Mouse (Mus musculus): ENCODE results near the gene Oas3. TPM values are rescaled to one million over a fixed set of nuclear protein-coding genes. Genes with fewer than 3 reads are reported as not detected.
"Not testable (repeated sequence)": the region's sequence is repeated elsewhere in the genome, so short reads cannot be mapped to it uniquely, and the experiment has no call there.

The Oas3 gene
- 0.02 and 0.10 TPM in 2 replicates for polyA plus RNA-seq (2016; fragmentation: Nextera tagmentation; extraction: Ambion mirVana)

- Histone ChIP-seq H3K27ac (replicated peaks) (no peak within 1 kb of the TSS; the same call in 1 of the 2 replicates), H3K4me1 (no peaks in the 10 kb centered on the region)
- 85% methylated on average over 9 of the region's 9 CpGs for WGBS
Measured at GRCm38 (mm10) chr5:120777478-120777877, at the start of gene Oas3. TSS of gene Oas3 (minus strand) at chr5:120777661.

DNA sequence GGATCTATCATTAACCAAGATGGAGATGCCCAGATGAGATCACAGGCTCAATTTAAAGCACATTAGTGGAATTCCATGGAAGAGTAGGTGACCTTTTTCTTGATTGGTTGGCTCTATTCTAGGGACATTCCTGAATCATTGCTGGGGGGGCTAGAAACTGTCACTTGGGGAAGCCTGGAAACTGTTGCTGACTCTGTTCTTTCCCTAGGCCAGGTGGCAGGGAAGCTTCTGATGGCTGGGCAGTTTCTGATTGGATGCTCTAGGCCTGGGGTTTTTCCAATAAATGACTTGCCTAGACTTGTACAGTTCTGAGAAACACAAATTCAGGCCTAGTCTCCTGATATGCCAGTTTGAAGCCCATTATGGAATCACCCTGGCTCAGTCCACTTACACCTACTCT lies 41.5 kb upstream of the Oas3 start:
- Histone ChIP-seq H3K9me3 (replicated peaks) (peaks cover 15% of the 10 kb centered on the region), H3K27ac (replicated peaks) (no peak overlapping the region), H3K4me3 (no peak overlapping the region)

More at GRCm38 (mm10) chr5:120777478-120777877, at the start of gene Oas3:
- no peak within 1 kb of the TSS for H3K4me3 ChIP-seq
- H3K9me3 ChIP-seq (replicated peaks) = no peaks in the 10 kb centered on the region
- DNase-seq (ENCODE audit: low spot score) = no peak
- H3K27me3 ChIP-seq (ENCODE audit: low read depth, poor library complexity, severe bottlenecking) = no peaks in the 10 kb centered on the region
- no peaks in the 10 kb centered on the region for H3K36me3 ChIP-seq

GRCm38 (mm10) chr5:120815949-120816348 lies 38.5 kb upstream of the Oas3 start:
- no peak overlapping the region for H3K27ac ChIP-seq (replicated peaks)
- H3K36me3 ChIP-seq = no peaks in the 10 kb centered on the region
- peaks cover 15% of the 10 kb centered on the region for H3K9me3 ChIP-seq (replicated peaks)
- peaks cover 13% of the 10 kb centered on the region for H3K4me1 ChIP-seq
- DNase-seq (ENCODE audit: low spot score) = no peak
- 60% methylated on average over 3 of the region's 3 CpGs for WGBS
- no peak overlapping the region for H3K4me3 ChIP-seq
- no peaks in the 10 kb centered on the region; the same call in 1 of the 2 replicates for H3K27me3 ChIP-seq (ENCODE audit: low read depth, poor library complexity, severe bottlenecking)

More for the DNA sequence above, 41.5 kb upstream of the Oas3 start:
- Histone ChIP-seq H3K27me3 (ENCODE audit: low read depth, poor library complexity, severe bottlenecking) (no peaks in the 10 kb centered on the region), H3K4me1 (no peaks in the 10 kb centered on the region), H3K36me3 (no peaks in the 10 kb centered on the region)
- DNase-seq (ENCODE audit: low spot score) = no peak

- H3K4me1 ChIP-seq = peaks cover 13% of the 10 kb centered on the region
- peak overlapping the region; percentile 47; the same call in 1 of the 2 replicates for H3K4me3 ChIP-seq
- no peaks in the 10 kb centered on the region; the same call in 1 of the 2 replicates for H3K27me3 ChIP-seq (ENCODE audit: low read depth, poor library complexity, severe bottlenecking)
- H3K9me3 ChIP-seq (replicated peaks) = no peaks in the 10 kb centered on the region
- no peaks in the 10 kb centered on the region for H3K36me3 ChIP-seq
- no peak for DNase-seq (ENCODE audit: low spot score)
- H3K27ac ChIP-seq (replicated peaks) = no peak overlapping the region
- WGBS = 88% methylated on average over 6 of the region's 6 CpGs
Measured at GRCm38 (mm10) chr5:120813023-120813422, 35.6 kb upstream of the Oas3 start.

DNA sequence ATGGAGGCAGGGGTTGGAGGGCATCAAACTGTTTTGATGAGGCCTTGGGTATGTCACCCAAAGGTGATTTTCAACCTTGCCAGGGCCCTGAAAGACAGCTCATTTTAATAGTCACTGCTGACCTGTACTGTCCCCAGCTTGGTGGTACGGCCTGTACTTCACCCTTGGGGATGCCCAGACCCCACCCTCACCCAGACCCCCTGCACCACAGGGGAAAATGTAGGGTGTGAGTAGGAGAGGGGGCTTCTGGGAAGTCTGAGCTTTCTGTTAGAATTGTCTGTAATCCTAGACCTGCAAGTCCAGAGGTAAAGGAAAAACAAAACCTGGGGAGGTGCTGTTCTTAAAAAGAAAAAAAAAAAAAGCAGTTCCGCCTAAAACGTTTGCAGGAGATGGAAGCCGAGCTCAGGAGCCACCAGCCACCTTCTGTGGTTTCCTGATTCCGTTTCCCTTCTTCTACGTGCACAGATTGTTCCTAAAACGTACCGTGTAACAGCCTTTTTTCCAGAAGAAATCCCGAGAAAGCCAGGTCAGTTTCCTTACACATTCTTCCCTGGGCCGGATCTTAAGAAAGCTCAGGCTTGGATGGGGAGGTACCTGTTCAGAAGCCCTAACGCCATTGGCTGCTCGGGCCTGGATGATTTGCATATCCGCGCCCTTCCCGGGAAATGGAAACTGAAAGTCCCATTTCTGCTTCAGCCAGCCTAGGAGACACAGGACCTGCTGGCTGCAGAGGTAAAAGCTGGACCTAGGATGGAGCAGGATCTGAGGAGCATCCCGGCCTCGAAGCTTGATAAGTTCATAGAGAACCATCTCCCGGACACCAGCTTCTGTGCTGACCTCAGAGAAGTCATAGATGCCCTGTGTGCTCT lies 34.7 kb upstream of the Oas3 start, which contains the start of gene Oas1c:
TSS of gene Oas1c (minus strand) at position 564 of the 869 bp plus-strand sequence.
- peak within 1 kb of the TSS; percentile 57 for H3K27ac ChIP-seq (replicated peaks)
- no peaks in the 10 kb centered on the region; the same call in 1 of the 2 replicates for H3K27me3 ChIP-seq (ENCODE audit: low read depth, poor library complexity, severe bottlenecking)
- 8% methylated on average over 18 of the region's 18 CpGs for WGBS
- H3K9me3 ChIP-seq (replicated peaks) = no peaks in the 10 kb centered on the region
- no peaks in the 10 kb centered on the region for H3K36me3 ChIP-seq
- DNase-seq (ENCODE audit: low spot score) = peak; percentile 73
- peaks cover 13% of the 10 kb centered on the region for H3K4me1 ChIP-seq
- peak within 1 kb of the TSS; percentile 47 for H3K4me3 ChIP-seq

GRCm38 (mm10) chr5:120809171-120809570 lies 31.7 kb upstream of the Oas3 start:
- DNase-seq (ENCODE audit: low spot score) = no peak
- H3K9me3 ChIP-seq (replicated peaks) = no peaks in the 10 kb centered on the region
- H3K36me3 ChIP-seq = no peaks in the 10 kb centered on the region
- peaks cover 13% of the 10 kb centered on the region for H3K4me1 ChIP-seq
- no peak overlapping the region for H3K4me3 ChIP-seq
- no peak overlapping the region for H3K27ac ChIP-seq (replicated peaks)
- 39% methylated on average over 6 of the region's 6 CpGs for WGBS
- no peaks in the 10 kb centered on the region; the same call in 1 of the 2 replicates for H3K27me3 ChIP-seq (ENCODE audit: low read depth, poor library complexity, severe bottlenecking)

DNA sequence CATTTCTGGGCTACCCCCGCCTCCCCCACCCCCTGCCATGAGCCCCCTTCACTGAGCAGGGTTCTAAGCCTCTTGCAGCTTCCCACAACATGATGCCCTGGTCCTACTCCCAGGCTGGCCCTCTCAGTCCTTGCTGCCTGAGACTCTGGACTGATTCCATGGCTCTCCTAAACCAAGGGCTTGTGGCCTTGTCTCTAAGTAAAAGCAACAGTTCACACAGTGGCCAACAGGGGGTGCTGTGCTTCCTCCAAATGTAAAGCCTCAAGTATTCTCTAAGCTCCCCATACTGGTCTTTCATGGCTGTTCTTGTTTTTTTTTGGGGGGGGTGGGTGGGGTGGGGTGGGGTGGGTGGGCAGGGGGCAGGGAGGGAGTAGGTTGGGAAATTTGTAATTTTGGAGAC lies 29.0 kb upstream of the Oas3 start:
- WGBS = 67% methylated on average over 1 of the region's 1 CpGs
- no peaks in the 10 kb centered on the region for H3K36me3 ChIP-seq
- no peaks in the 10 kb centered on the region for H3K9me3 ChIP-seq (replicated peaks)
- H3K27ac ChIP-seq (replicated peaks) = no peak overlapping the region
- no peaks in the 10 kb centered on the region for H3K4me1 ChIP-seq
- H3K27me3 ChIP-seq (ENCODE audit: low read depth, poor library complexity, severe bottlenecking) = no peaks in the 10 kb centered on the region
- no peak overlapping the region for H3K4me3 ChIP-seq
- peak; percentile 56 for DNase-seq (ENCODE audit: low spot score)

DNA sequence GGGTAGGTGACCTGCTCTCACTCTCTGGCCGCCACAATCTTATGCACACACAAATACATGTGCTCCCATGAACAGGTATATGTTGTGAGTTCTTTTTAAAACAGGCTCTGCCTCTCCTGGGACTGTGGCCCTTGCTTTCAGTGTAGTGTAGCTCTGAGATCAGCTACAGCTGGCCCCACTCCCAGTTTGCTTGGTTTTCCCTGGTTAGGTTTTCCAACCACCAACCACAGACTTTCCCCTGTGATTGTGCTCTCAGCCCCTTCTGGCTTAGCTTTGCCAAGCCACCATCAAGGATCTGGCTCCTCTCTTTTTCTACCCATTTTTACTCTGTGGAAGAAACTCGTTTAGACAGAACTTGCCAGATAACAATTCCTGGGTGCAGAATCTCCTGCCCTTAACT lies 26.1 kb upstream of the Oas3 start:
- H3K9me3 ChIP-seq (replicated peaks) = no peaks in the 10 kb centered on the region
- no peak overlapping the region for H3K4me3 ChIP-seq
- no peak overlapping the region for H3K27ac ChIP-seq (replicated peaks)
- DNase-seq (ENCODE audit: low spot score) = no peak
- H3K36me3 ChIP-seq = no peaks in the 10 kb centered on the region
- H3K4me1 ChIP-seq = no peaks in the 10 kb centered on the region
- H3K27me3 ChIP-seq (ENCODE audit: low read depth, poor library complexity, severe bottlenecking) = no peaks in the 10 kb centered on the region
- WGBS = 76% methylated on average over 2 of the region's 2 CpGs

DNA sequence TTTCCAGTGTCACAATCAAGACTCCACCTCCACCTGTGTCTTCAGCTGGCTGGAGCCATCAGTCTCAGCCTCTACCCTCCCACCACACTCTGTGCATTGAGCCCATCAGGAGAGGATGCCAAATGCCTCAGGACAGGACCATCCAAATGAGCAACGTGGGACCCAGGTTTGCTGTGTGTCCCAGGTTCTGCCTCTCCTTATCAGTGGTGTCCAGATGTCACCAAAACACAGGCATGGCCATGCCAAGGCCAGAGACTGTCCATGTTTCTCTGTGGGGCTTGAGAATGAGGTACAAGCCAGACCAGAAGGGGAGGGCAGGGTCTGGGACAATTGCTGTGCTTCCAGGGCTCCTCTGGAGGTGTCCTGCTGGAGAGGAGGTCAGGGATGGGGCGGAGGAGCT lies 21.5 kb upstream of the Oas3 start:
- H3K36me3 ChIP-seq; H3K4me1 ChIP-seq; H3K4me3 ChIP-seq; H3K27ac ChIP-seq (replicated peaks); H3K9me3 ChIP-seq (replicated peaks); H3K27me3 ChIP-seq (ENCODE audit: low read depth, poor library complexity, severe bottlenecking); DNase-seq (ENCODE audit: low spot score): not testable (repeated sequence)
- 63% methylated on average over 2 of the region's 2 CpGs for WGBS

- not testable (repeated sequence) for H3K27me3 ChIP-seq (ENCODE audit: low read depth, poor library complexity, severe bottlenecking); H3K4me3 ChIP-seq; H3K4me1 ChIP-seq; H3K27ac ChIP-seq (replicated peaks); H3K9me3 ChIP-seq (replicated peaks); H3K36me3 ChIP-seq; DNase-seq (ENCODE audit: low spot score)
- 84% methylated on average over 5 of the region's 5 CpGs for WGBS
Measured at GRCm38 (mm10) chr5:120798147-120798546, 20.7 kb upstream of the Oas3 start.

DNA sequence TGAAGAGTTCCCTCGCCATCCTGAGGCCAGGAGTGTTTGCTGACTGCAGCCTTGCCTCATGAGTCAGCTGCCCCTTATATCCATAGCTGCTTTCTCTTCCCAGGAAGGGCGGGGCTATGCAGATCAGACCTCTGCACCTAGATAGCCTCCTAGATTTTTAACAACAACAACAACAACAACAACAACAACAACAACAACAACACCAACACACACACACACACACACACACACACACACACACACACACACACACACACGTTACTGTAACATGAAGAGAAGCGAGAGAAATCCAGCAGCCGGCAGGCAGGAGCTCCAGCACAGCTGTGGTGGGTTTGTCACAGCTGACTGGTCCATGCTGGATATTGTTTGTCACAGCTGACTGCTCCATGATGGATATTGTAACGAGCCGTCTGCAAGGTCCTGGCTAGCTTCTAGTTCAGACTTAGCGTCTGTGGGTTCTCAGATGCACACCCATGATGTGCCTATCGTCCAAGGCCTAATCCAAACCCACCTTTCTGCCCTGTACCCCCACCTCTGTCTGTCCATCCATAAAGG lies 18.1 kb upstream of the Oas3 start, which contains the start of gene Oas1e:
TSS of gene Oas1e (minus strand) at position 51 of the 555 bp plus-strand sequence.
- H3K27me3 ChIP-seq (ENCODE audit: low read depth, poor library complexity, severe bottlenecking); H3K4me3 ChIP-seq; DNase-seq (ENCODE audit: low spot score); H3K36me3 ChIP-seq; H3K4me1 ChIP-seq; H3K27ac ChIP-seq (replicated peaks); H3K9me3 ChIP-seq (replicated peaks): not testable (repeated sequence)
- 72% methylated on average over 9 of the region's 9 CpGs for WGBS

DNA sequence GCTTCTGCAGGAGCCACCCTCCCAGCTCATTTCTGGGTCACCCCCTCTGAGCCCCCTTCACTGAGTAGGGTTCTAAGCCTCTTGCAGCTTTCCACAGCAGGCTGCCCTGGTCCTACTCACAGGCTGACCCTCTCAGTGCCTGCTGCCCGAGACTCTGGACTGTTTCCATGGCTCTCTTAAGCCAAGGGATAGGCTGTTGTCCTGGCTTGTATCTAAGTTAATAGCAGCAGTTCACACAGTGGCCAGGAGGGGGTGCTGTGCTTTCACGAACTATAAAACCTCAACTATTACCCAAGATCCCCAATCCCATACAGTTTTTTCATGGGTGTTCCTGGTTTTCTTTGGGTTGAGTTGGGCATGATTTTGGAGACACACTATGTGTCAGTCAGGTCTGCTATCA lies 15.6 kb upstream of the Oas3 start:
- Histone ChIP-seq H3K4me3 (no peak overlapping the region), H3K27ac (replicated peaks) (no peak overlapping the region), H3K4me1 (no peaks in the 10 kb centered on the region), H3K27me3 (ENCODE audit: low read depth, poor library complexity, severe bottlenecking) (no peaks in the 10 kb centered on the region), H3K36me3 (no peaks in the 10 kb centered on the region), H3K9me3 (replicated peaks) (no peaks in the 10 kb centered on the region)
- WGBS = 47% methylated on average over 2 of the region's 2 CpGs
- DNase-seq (ENCODE audit: low spot score) = peak; percentile 49

- Histone ChIP-seq H3K27me3 (ENCODE audit: low read depth, poor library complexity, severe bottlenecking) (no peaks in the 10 kb centered on the region), H3K36me3 (no peaks in the 10 kb centered on the region), H3K9me3 (replicated peaks) (no peaks in the 10 kb centered on the region), H3K4me3 (no peak overlapping the region), H3K4me1 (no peaks in the 10 kb centered on the region), H3K27ac (replicated peaks) (no peak overlapping the region)
- no peak for DNase-seq (ENCODE audit: low spot score)
- 75% methylated on average over 3 of the region's 3 CpGs for WGBS
Measured at GRCm38 (mm10) chr5:120787042-120787441, 9.6 kb upstream of the Oas3 start.
